Mouse (Mus musculus): ENCODE data around the gene Use1.

GRCm38 (mm10) chr8:71392871-71393270, 26.2 kb downstream of the Use1 start:
- TF ChIP-seq POLR2A (IDR thresholded peaks at IDR 0.05; ENCODE audit: low read depth, low read length) = no peak
- no peak for TF ChIP-seq CTCF (conservative IDR thresholded peaks at IDR 0.05; ENCODE audit: insufficient read depth, insufficient read length, low read depth, low read length)

Measured in kidney, adult 2 months (tissue).